Mouse (Mus musculus) spleen, adult 2 months (tissue): Measurements from ENCODE around the gene Stac.

Experiments
- CTCF ChIP-seq: fragments of 200-500 bp; IDR thresholded peaks from 2 replicates; pipeline ENCODE4 v1.5.1; 2011; ENCODE audit warnings: mild to moderate bottlenecking, inconsistent platforms; ENCODE audit not compliant: insufficient read depth, insufficient read length, insufficient replicate concordance; ENCODE audit errors: extremely low read depth
- POLR2A ChIP-seq: fragments of 200-500 bp; IDR thresholded peaks from 2 replicates; pipeline ENCODE4 v1.6.1; 2011; ENCODE audit warnings: low read depth, low read length, inconsistent platforms

DNA sequence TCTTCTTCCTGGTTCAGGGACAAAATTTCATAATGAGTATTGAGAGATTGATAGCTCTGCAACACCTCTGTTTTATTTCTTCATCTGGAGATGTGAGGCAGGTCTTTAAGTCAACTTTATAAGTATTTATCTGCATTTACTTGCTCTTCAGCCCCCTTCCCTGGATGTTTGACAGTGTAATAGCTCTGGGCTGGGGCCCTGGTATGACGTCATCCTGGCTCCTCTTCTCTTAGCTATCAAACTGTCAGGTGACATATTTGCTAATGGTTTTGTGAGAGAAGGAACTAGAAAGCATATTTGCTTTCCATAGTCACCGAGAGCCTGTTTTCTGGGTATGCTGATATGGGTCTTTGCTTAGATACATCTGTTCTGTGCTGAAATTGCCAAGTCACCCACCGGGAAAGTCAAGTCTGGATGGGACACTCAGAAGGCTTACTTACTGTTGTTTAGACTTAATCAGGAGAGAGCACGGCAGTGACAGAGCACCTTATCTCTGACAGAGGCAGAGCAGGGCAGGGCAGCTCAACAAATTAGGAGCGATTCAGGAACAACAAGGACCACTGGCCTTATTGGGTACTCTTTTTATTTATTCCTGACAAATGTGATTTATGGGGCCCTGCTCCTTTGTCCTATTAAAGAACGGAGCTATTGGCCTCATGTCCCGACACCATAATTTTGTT is 155.3 kb downstream of the Stac start:
- TF ChIP-seq POLR2A: no peak
- TF ChIP-seq CTCF: no peak
